Mouse (Mus musculus) embryonic facial prominence, embryonic 15.5 days (tissue): ENCODE results near the gene Rpl39l. TPM values are rescaled to one million over a fixed set of nuclear protein-coding genes. Genes with fewer than 3 reads are reported as not detected.
"Not testable (repeated sequence)": the region's sequence is repeated elsewhere in the genome, so short reads cannot be mapped to it uniquely, and the experiment has no call there.

Source experiments
- ATAC-seq: fragments of 200-750 bp; cut with Nextera tagmentation; 2 replicates; pipeline ENCODE4 v1.8.0; 2017; ENCODE audit warnings: low read depth, moderate TSS enrichment; ENCODE audit not compliant: insufficient number of reproducible peaks, low FRiP score, low TSS enrichment
- H3K27ac ChIP-seq: fragments of 300-500 bp; sonication (generic); replicated peaks from 2 replicates; pipeline ENCODE4 v1.5.1; 2015; ENCODE audit warnings: mild to moderate bottlenecking, inconsistent platforms
- H3K27me3 ChIP-seq: fragments of 300-500 bp; sonication (generic); 2 replicates; pipeline ENCODE4 v1.6.1; 2015; ENCODE audit warnings: inconsistent platforms
- H3K36me3 ChIP-seq: fragments of 300-500 bp; sonication (generic); 2 replicates; pipeline ENCODE4 v1.6.1; 2015; ENCODE audit warnings: mild to moderate bottlenecking, inconsistent platforms
- H3K4me1 ChIP-seq: fragments of 300-500 bp; sonication (generic); 2 replicates; pipeline ENCODE4 v1.6.1; 2015; ENCODE audit warnings: inconsistent platforms
- H3K4me2 ChIP-seq: fragments of 300-500 bp; sonication (generic); replicated peaks from 2 replicates; pipeline ENCODE4 v1.6.1; 2015; ENCODE audit warnings: mild to moderate bottlenecking, inconsistent platforms
- H3K4me3 ChIP-seq: fragments of 300-500 bp; sonication (generic); replicated peaks from 2 replicates; pipeline ENCODE4 v1.5.1; 2015; ENCODE audit warnings: mild to moderate bottlenecking, inconsistent platforms
- H3K9ac ChIP-seq: fragments of 300-500 bp; sonication (generic); 2 replicates; pipeline ENCODE4 v1.6.1; 2015; ENCODE audit warnings: inconsistent platforms
- H3K9me3 ChIP-seq: fragments of 300-500 bp; sonication (generic); replicated peaks from 2 replicates; pipeline ENCODE4 v1.6.1; 2016; ENCODE audit warnings: inconsistent platforms
- WGBS: fragments of 180-500 bp; shearing (Covaris S2); methylation state at CpG from one replicate; pipeline ENCODE4 v1.1.7; 2015; 5-methylcytosine and 5-hydroxymethylcytosine counted together
- polyA plus RNA-seq: library from polyadenylated mRNA; unstranded; fragments of >200 nt; fragmentation: Nextera tagmentation; extraction: Ambion mirVana; gene quantifications from 2 replicates; pipeline ENCODE4 v1.2.1, GENCODE M21; 2015

Gene Rpl39l
- polyA plus RNA-seq, 1 experiment from 2014 or later: 7.7 TPM

DNA sequence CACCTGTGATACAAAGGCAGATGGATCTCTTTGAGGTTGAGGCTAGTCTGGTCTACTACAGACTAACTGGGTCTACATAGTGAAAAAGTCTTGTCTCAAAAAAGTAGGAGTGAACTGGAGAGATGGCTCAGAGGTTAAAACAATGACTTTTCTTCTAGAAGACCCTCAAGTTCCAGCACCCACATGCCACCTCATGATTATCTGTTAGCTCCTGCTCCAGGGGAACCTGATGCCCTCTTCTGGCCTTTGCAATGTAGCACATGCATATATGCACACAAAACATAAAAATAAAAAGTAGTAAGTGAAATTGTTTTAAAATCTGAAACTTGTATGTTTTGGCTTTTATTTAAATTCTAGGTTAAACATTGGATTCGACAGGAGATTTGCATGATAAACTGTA lies 38.8 kb downstream of the Rpl39l start:
- Histone ChIP-seq H3K4me3 (no peak overlapping the region), H3K9ac (no peak overlapping the region), H3K36me3 (no peaks in the 10 kb centered on the region), H3K4me1 (no peaks in the 10 kb centered on the region), H3K4me2 (no peak overlapping the region), H3K27ac (no peak overlapping the region), H3K27me3 (no peaks in the 10 kb centered on the region), H3K9me3 (no peaks in the 10 kb centered on the region)
- 88% methylated on average over 1 of the region's 1 CpGs for WGBS
- no peak for ATAC-seq

DNA sequence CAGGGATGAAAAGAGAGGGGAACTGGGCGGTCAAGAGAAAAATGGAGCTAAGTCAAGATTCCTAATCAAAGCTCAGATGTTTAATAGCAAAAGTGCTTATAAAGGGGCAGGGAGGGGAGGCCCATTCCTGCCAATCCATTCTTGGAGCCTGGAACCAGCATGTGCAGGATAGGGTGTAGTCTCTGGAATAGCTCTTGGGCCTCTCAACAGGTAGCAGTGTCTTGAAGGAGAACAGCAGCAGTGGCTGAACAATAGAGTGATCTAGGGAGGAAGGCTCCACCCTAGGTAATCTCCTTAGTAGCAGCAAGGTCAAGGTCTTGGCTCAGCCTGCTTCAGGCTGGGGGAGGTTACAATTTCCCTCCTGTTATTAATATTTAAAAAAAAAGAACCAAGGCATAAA lies 46.3 kb downstream of the Rpl39l start:
- not testable (repeated sequence) for H3K36me3 ChIP-seq, H3K9me3 ChIP-seq, H3K9ac ChIP-seq, H3K4me3 ChIP-seq, H3K27ac ChIP-seq, ATAC-seq, H3K4me1 ChIP-seq, H3K4me2 ChIP-seq, H3K27me3 ChIP-seq
- 90% methylated on average over 1 of the region's 1 CpGs for WGBS

- ATAC-seq, H3K27ac ChIP-seq, H3K27me3 ChIP-seq, H3K36me3 ChIP-seq, H3K4me2 ChIP-seq, H3K9ac ChIP-seq, H3K4me3 ChIP-seq, H3K4me1 ChIP-seq, H3K9me3 ChIP-seq: not testable (repeated sequence)
- 86% methylated on average over 2 of the region's 2 CpGs for WGBS
Observed at GRCm38 (mm10) chr16:10217020-10217419, 47.0 kb downstream of the Rpl39l start.

Other genes with a start within 250 kb of the Rpl39l start
- gene Grin2a, start 174.7 kb upstream of the Rpl39l start, polyA plus RNA-seq: 1.6 and 1.7 TPM in 2 replicates
- gene Atf7ip2, start 22.5 kb downstream of the Rpl39l start, polyA plus RNA-seq: 1.1 and 1.3 TPM in 2 replicates
- gene Emp2, start 143.7 kb downstream of the Rpl39l start, polyA plus RNA-seq: 76.9 and 79.5 TPM in 2 replicates
- gene Tekt5, start 225.3 kb downstream of the Rpl39l start, polyA plus RNA-seq: 2.6 and 2.9 TPM in 2 replicates
- 47.1 and 54.7 TPM in 2 replicates for gene Nubp1, start 241.7 kb downstream of the Rpl39l start, polyA plus RNA-seq